ENCODE assay signal across 11 mouse cellular contexts in the genomic region with DNA sequence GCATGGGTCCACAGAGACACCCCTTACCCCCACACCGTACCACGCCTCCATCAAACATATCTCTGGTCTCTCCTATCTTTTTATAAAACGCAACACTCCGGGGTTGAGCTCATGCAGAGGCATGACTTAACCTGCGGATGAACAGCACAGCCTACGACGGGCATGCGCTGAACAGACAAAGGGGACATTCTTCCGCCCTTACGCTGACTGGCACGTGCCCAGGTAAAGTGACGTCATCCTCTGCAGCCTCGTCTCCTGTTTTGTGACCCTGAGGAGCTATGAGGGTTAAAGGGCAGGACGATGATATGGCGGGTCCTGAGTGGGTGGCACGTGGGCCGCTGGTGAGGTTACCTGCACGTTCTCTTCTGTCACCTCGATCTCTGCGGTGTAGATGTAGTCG.
"Had no signal": no experiment of that assay in that cellular context is flagged by ENCODE, and none has a peak within 500 bp of the region (broad histone marks: within the 10 kb centered on the region; RNA-seq: fewer than 3 reads in every experiment).

No protein-coding gene starts in this region.

- DNase-seq: kidney, postnatal 10 days; left cerebral cortex, postnatal 4 days; lung, adult 2 months; right cerebral cortex, adult 18-20 months; right cerebral cortex, postnatal 25 days; thymus, postnatal 36 days had no signal

- H3K4me3 ChIP-seq: liver, embryonic 15.5 days; midbrain, embryonic 12.5 days had no signal

- H3K27ac ChIP-seq: liver, embryonic 15.5 days; midbrain, embryonic 12.5 days; stomach, postnatal 0 days had no signal

- H3K4me2 ChIP-seq: liver, embryonic 11.5 days; liver, embryonic 15.5 days; midbrain, embryonic 12.5 days had no signal

- H3K9ac ChIP-seq: liver, embryonic 15.5 days; midbrain, embryonic 12.5 days had no signal

- H3K27me3 ChIP-seq: liver, embryonic 15.5 days; midbrain, embryonic 12.5 days had no signal

- H3K9me3 ChIP-seq: liver, embryonic 15.5 days; midbrain, embryonic 12.5 days had no signal

- H3K36me3 ChIP-seq: liver, embryonic 15.5 days; midbrain, embryonic 12.5 days had no signal

- ATAC-seq: lung, postnatal 0 days had no signal
